Mouse (Mus musculus): Measurements from ENCODE around the gene Gnaz. TPM values are rescaled to one million over a fixed set of nuclear protein-coding genes. Genes with fewer than 3 reads are reported as not detected.

The Gnaz gene
- polyA plus RNA-seq, 1 experiment = 0.37 TPM

DNA sequence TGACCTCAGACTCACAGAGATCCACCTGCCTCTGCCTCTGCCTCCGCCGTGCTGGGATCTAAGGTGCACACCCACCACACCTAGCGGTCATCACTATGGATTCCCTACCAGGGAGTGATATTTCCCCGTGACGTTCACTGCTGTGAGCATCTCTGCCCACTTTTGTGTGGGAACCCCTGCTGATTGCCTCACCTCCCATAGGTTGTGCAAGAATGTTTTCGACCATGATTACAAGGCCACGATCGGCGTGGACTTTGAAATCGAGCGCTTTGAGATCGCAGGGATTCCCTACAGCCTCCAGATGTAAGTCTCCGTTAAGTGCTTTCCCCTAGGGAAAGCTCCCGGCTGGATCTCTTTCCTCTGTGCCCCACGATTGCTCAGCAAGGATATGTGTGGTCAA lies 78.9 kb downstream of the Gnaz start:
- Histone ChIP-seq H3K4me3 (ENCODE audit: insufficient read depth, poor library complexity, severe bottlenecking) (no peak overlapping the region), H3ac (ENCODE audit: control insufficient read depth, insufficient read length, low read depth) (no peak overlapping the region), H3K36me3 (ENCODE audit: control insufficient read depth, insufficient read depth) (no peaks in the 10 kb centered on the region), H3K79me2 (ENCODE audit: control insufficient read depth, insufficient read depth) (no peaks in the 10 kb centered on the region), H3K27me3 (ENCODE audit: control insufficient read depth, insufficient read depth, insufficient read length) (no peaks in the 10 kb centered on the region), H3K79me3 (ENCODE audit: low read depth) (no peaks in the 10 kb centered on the region)
- TF ChIP-seq USF1 (IDR thresholded peaks at IDR 0.05; ENCODE audit: low read depth) (no peak), MAX (IDR thresholded peaks at IDR 0.05) (no peak), CEBPB (IDR thresholded peaks at IDR 0.05; ENCODE audit: low read depth) (no peak), FOSL1 (IDR thresholded peaks at IDR 0.05; ENCODE audit: insufficient read depth, low read length, poor library complexity, severe bottlenecking) (no peak), CTCF (IDR thresholded peaks at IDR 0.05; ENCODE audit: control insufficient read depth, insufficient read depth, insufficient read length) (no peak), MYOD1 (IDR thresholded peaks at IDR 0.05; ENCODE audit: control insufficient read depth, insufficient read length, low read depth) (no peak), MYOG (IDR thresholded peaks at IDR 0.05; ENCODE audit: control insufficient read depth, extremely low read depth, insufficient read length) (no peak)

DNA sequence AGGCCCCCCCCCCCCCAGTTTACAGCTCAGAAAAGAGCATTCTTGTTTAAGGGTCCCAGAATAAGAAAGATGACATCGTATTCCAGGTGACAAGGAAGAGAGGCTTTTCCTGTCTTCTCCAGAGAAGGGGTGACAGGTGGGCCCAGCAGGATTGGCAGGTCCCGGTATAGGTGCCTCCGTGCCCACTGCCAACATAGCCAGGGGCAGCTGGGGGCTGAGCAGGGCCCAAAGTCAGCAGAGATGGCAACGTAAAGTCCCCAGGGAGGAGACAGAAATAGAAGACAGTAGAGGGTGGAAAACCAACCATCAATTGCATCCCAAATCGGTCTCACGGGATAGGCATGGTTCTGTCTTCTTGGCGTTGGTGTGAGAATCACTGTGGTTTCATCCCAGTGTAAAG lies 81.7 kb downstream of the Gnaz start:
- TF ChIP-seq MAX (IDR thresholded peaks at IDR 0.05) = no peak
- no peak for TF ChIP-seq CEBPB (IDR thresholded peaks at IDR 0.05; ENCODE audit: low read depth)
- TF ChIP-seq MYOD1 (IDR thresholded peaks at IDR 0.05; ENCODE audit: control insufficient read depth, insufficient read length, low read depth) = no peak
- TF ChIP-seq USF1 (IDR thresholded peaks at IDR 0.05; ENCODE audit: low read depth) = no peak
- no peak for TF ChIP-seq MYOG (IDR thresholded peaks at IDR 0.05; ENCODE audit: control insufficient read depth, extremely low read depth, insufficient read length)
- no peak for TF ChIP-seq CTCF (IDR thresholded peaks at IDR 0.05; ENCODE audit: control insufficient read depth, insufficient read depth, insufficient read length)
- no peak for TF ChIP-seq FOSL1 (IDR thresholded peaks at IDR 0.05; ENCODE audit: insufficient read depth, low read length, poor library complexity, severe bottlenecking)
- H3ac ChIP-seq (ENCODE audit: control insufficient read depth, insufficient read length, low read depth) = no peak overlapping the region
- H3K36me3 ChIP-seq (ENCODE audit: control insufficient read depth, insufficient read depth) = no peaks in the 10 kb centered on the region
- H3K79me3 ChIP-seq (ENCODE audit: low read depth) = no peaks in the 10 kb centered on the region
- H3K27me3 ChIP-seq (ENCODE audit: control insufficient read depth, insufficient read depth, insufficient read length) = no peaks in the 10 kb centered on the region
- H3K4me3 ChIP-seq (ENCODE audit: insufficient read depth, poor library complexity, severe bottlenecking) = no peak overlapping the region
- no peaks in the 10 kb centered on the region for H3K79me2 ChIP-seq (ENCODE audit: control insufficient read depth, insufficient read depth)

DNA sequence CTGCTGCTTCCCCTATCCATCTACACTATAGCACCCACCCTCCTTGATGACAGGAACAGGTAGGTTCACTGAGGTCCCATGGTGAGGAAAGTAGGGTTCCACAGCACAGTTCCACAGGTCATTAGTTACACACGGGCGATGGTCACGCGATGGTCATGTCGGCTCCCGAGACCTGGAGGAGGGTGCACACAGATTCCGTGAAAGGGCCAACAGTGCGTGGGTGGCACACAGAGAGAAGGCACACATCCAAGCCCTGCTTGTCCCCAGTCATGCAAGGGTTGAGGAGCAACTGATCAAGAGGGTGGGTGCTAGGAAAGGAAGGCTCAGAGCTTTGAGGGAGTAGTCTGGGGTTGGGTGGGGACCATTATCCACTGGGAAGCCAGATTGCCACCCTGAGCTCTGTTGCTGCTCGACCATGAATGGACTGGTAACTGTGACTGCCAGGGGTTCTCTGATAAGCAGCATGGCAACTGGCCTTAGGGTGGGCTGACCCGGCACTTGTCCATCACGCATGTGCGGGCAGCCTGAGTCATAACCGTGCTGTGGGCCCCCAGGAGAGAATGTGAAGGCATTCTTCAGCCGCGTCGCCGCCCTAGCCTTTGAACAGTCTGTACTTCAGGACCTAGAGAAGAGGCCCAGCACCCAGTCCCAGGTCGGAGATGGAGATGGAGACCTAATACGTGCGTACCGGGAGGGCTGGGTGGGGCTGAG lies 84.5 kb downstream of the Gnaz start:
- Histone ChIP-seq H3K27me3 (ENCODE audit: control insufficient read depth, insufficient read depth, insufficient read length) (no peaks in the 10 kb centered on the region), H3ac (ENCODE audit: control insufficient read depth, insufficient read length, low read depth) (no peak overlapping the region), H3K36me3 (ENCODE audit: control insufficient read depth, insufficient read depth) (no peaks in the 10 kb centered on the region), H3K79me2 (ENCODE audit: control insufficient read depth, insufficient read depth) (no peaks in the 10 kb centered on the region), H3K79me3 (ENCODE audit: low read depth) (no peaks in the 10 kb centered on the region), H3K4me3 (ENCODE audit: insufficient read depth, poor library complexity, severe bottlenecking) (no peak overlapping the region)
- TF ChIP-seq FOSL1 (IDR thresholded peaks at IDR 0.05; ENCODE audit: insufficient read depth, low read length, poor library complexity, severe bottlenecking) = no peak
- TF ChIP-seq CEBPB (IDR thresholded peaks at IDR 0.05; ENCODE audit: low read depth) = no peak
- TF ChIP-seq MAX (IDR thresholded peaks at IDR 0.05) = no peak
- no peak for TF ChIP-seq CTCF (IDR thresholded peaks at IDR 0.05; ENCODE audit: control insufficient read depth, insufficient read depth, insufficient read length)
- TF ChIP-seq USF1 (IDR thresholded peaks at IDR 0.05; ENCODE audit: low read depth) = no peak
- no peak for TF ChIP-seq MYOD1 (IDR thresholded peaks at IDR 0.05; ENCODE audit: control insufficient read depth, insufficient read length, low read depth)
- no peak for TF ChIP-seq MYOG (IDR thresholded peaks at IDR 0.05; ENCODE audit: control insufficient read depth, extremely low read depth, insufficient read length)

DNA sequence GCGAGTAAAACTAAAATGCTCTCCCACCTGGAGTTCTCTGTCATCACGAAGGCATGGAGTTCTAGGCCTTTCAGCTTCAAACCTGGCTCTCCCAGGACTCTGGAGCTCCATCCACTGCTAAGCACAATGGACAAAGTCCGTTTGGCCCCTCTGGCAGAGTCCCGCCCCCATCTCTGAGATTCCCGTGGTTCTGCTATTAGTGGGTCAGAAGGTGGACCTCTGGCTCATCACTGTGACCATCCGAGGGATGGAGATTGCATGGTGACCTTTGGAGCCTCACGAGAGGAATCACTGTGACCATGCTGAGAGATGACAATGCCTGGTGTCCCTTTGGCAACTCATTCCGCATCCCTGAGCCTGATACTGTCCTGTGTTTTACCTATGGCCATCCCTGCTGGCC lies 85.9 kb downstream of the Gnaz start:
- no peak overlapping the region for H3K4me3 ChIP-seq (ENCODE audit: insufficient read depth, poor library complexity, severe bottlenecking)

DNA sequence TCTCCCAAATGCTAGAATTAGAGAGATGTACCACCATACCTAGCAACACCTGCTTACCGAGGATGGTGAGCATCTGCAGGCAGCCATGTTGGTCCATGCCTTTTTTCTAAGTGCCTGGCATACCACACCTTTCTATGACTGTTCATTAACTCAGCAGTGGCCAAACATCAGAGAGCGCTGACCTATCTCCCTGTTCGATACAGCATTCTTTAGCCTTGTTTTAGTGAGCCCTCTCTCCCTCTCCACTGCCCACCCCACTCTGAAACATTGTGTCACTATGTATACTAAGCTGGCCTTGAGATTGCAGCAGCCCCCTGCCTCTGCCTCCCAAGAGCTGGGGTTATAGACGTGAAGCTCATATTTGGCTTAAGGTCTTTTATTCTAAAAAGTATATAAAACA lies 86.7 kb downstream of the Gnaz start:
- no peaks in the 10 kb centered on the region for H3K79me2 ChIP-seq (ENCODE audit: control insufficient read depth, insufficient read depth)
- H3K79me3 ChIP-seq (ENCODE audit: low read depth) = no peaks in the 10 kb centered on the region
- H3K4me3 ChIP-seq (ENCODE audit: insufficient read depth, poor library complexity, severe bottlenecking) = no peak overlapping the region
- H3K27me3 ChIP-seq (ENCODE audit: control insufficient read depth, insufficient read depth, insufficient read length) = no peaks in the 10 kb centered on the region
- H3ac ChIP-seq (ENCODE audit: control insufficient read depth, insufficient read length, low read depth) = no peak overlapping the region
- TF ChIP-seq MYOD1 (IDR thresholded peaks at IDR 0.05; ENCODE audit: control insufficient read depth, insufficient read length, low read depth) (no peak), CTCF (IDR thresholded peaks at IDR 0.05; ENCODE audit: control insufficient read depth, insufficient read depth, insufficient read length) (no peak), FOSL1 (IDR thresholded peaks at IDR 0.05; ENCODE audit: insufficient read depth, low read length, poor library complexity, severe bottlenecking) (no peak), USF1 (IDR thresholded peaks at IDR 0.05; ENCODE audit: low read depth) (no peak), CEBPB (IDR thresholded peaks at IDR 0.05; ENCODE audit: low read depth) (no peak), MAX (IDR thresholded peaks at IDR 0.05) (no peak)
- H3K36me3 ChIP-seq (ENCODE audit: control insufficient read depth, insufficient read depth) = no peaks in the 10 kb centered on the region

More for the DNA sequence above, 85.9 kb downstream of the Gnaz start:
- Histone ChIP-seq H3K79me3 (ENCODE audit: low read depth) (no peaks in the 10 kb centered on the region), H3K79me2 (ENCODE audit: control insufficient read depth, insufficient read depth) (no peaks in the 10 kb centered on the region), H3K27me3 (ENCODE audit: control insufficient read depth, insufficient read depth, insufficient read length) (no peaks in the 10 kb centered on the region), H3K36me3 (ENCODE audit: control insufficient read depth, insufficient read depth) (no peaks in the 10 kb centered on the region), H3ac (ENCODE audit: control insufficient read depth, insufficient read length, low read depth) (no peak overlapping the region)
- no peak for TF ChIP-seq FOSL1 (IDR thresholded peaks at IDR 0.05; ENCODE audit: insufficient read depth, low read length, poor library complexity, severe bottlenecking)
- no peak for TF ChIP-seq MYOD1 (IDR thresholded peaks at IDR 0.05; ENCODE audit: control insufficient read depth, insufficient read length, low read depth)
- no peak for TF ChIP-seq CEBPB (IDR thresholded peaks at IDR 0.05; ENCODE audit: low read depth)
- TF ChIP-seq MYOG (IDR thresholded peaks at IDR 0.05; ENCODE audit: control insufficient read depth, extremely low read depth, insufficient read length) = no peak
- no peak for TF ChIP-seq MAX (IDR thresholded peaks at IDR 0.05)
- TF ChIP-seq CTCF (IDR thresholded peaks at IDR 0.05; ENCODE audit: control insufficient read depth, insufficient read depth, insufficient read length) = no peak
- TF ChIP-seq USF1 (IDR thresholded peaks at IDR 0.05; ENCODE audit: low read depth) = no peak
